Mouse (Mus musculus) hindbrain, embryonic 15.5 days (tissue): Measurements from ENCODE around the gene Ppp2r1b. TPM values are rescaled to one million over a fixed set of nuclear protein-coding genes. Genes with fewer than 3 reads are reported as not detected.

Experiments
- ATAC-seq: fragments of 200-750 bp; cut with Nextera tagmentation; 2 replicates; pipeline ENCODE4 v1.8.0; 2017; ENCODE audit warnings: low read depth, moderate number of reproducible peaks, moderate TSS enrichment; ENCODE audit not compliant: low FRiP score
- H3K27ac ChIP-seq: fragments of 300-500 bp; sonication (generic); replicated peaks from 2 replicates; pipeline ENCODE4 v1.5.1; 2015; ENCODE audit warnings: mild to moderate bottlenecking, inconsistent platforms
- H3K27me3 ChIP-seq: fragments of 300-500 bp; sonication (generic); 2 replicates; pipeline ENCODE4 v1.6.1; 2015; ENCODE audit warnings: control low read depth, inconsistent platforms
- H3K36me3 ChIP-seq: fragments of 300-500 bp; sonication (generic); 2 replicates; pipeline ENCODE4 v1.6.1; 2015; ENCODE audit warnings: control low read depth, inconsistent platforms
- H3K4me1 ChIP-seq: fragments of 300-500 bp; sonication (generic); replicated peaks from 2 replicates; pipeline ENCODE4 v1.6.1; 2015; ENCODE audit warnings: control low read depth, inconsistent platforms
- H3K4me2 ChIP-seq: fragments of 300-500 bp; sonication (generic); 2 replicates; pipeline ENCODE4 v1.6.1; 2015; ENCODE audit warnings: moderate library complexity, mild to moderate bottlenecking, inconsistent platforms
- H3K4me3 ChIP-seq: fragments of 300-500 bp; sonication (generic); 2 replicates; pipeline ENCODE4 v1.5.1; 2015; ENCODE audit warnings: mild to moderate bottlenecking, inconsistent platforms
- H3K9ac ChIP-seq: fragments of 300-500 bp; sonication (generic); 2 replicates; pipeline ENCODE4 v1.6.1; 2015; ENCODE audit warnings: inconsistent platforms
- H3K9me3 ChIP-seq: fragments of 300-500 bp; sonication (generic); 2 replicates; pipeline ENCODE4 v1.6.1; 2016; ENCODE audit warnings: control low read depth, inconsistent platforms
- WGBS: fragments of 180-500 bp; shearing (Covaris S2); methylation state at CpG from one replicate; pipeline ENCODE4 v1.1.7; 2015; 5-methylcytosine and 5-hydroxymethylcytosine counted together
- polyA plus RNA-seq: library from polyadenylated mRNA; unstranded; fragments of >200 nt; fragmentation: Nextera tagmentation; extraction: Ambion mirVana; gene quantifications from 2 replicates; pipeline ENCODE4 v1.2.1, GENCODE M21; 2015

Gene Ppp2r1b
- polyA plus RNA-seq, 1 experiment from 2014 or later = 43.8 TPM

- peaks cover 36% of the 10 kb centered on the region for H3K36me3 ChIP-seq
- H3K27me3 ChIP-seq = no peaks in the 10 kb centered on the region
- H3K27ac ChIP-seq = no peak overlapping the region
- H3K9ac ChIP-seq = no peak overlapping the region
- no peaks in the 10 kb centered on the region for H3K9me3 ChIP-seq
- WGBS = 71% methylated on average over 4 of the region's 4 CpGs
- no peak overlapping the region for H3K4me3 ChIP-seq
- H3K4me2 ChIP-seq = no peak overlapping the region
- no peaks in the 10 kb centered on the region; the same call in 1 of the 2 replicates for H3K4me1 ChIP-seq
- ATAC-seq = peak; percentile 73; the same call in 1 of the 2 replicates
Measured at GRCm38 (mm10) chr9:50893665-50894064, 48.6 kb downstream of the Ppp2r1b start.

- Histone ChIP-seq H3K27ac (no peak overlapping the region), H3K4me3 (no peak overlapping the region), H3K9ac (no peak overlapping the region), H3K36me3 (peaks cover 32% of the 10 kb centered on the region), H3K9me3 (no peaks in the 10 kb centered on the region), H3K4me1 (peaks cover 7% of the 10 kb centered on the region), H3K4me2 (no peak overlapping the region), H3K27me3 (no peaks in the 10 kb centered on the region)
- no peak for ATAC-seq
- WGBS = 62% methylated on average over 7 of the region's 7 CpGs
Measured at GRCm38 (mm10) chr9:50900026-50900920, 55.2 kb downstream of the Ppp2r1b start.

- Histone ChIP-seq H3K4me2 (no peak overlapping the region), H3K27ac (no peak overlapping the region), H3K4me1 (peaks cover 7% of the 10 kb centered on the region), H3K4me3 (no peak overlapping the region), H3K9me3 (no peaks in the 10 kb centered on the region), H3K9ac (no peak overlapping the region), H3K36me3 (no peaks in the 10 kb centered on the region), H3K27me3 (no peaks in the 10 kb centered on the region)
- WGBS = 77% methylated on average over 6 of the region's 6 CpGs
- ATAC-seq = no peak
Measured at GRCm38 (mm10) chr9:50904196-50904847, 59.2 kb downstream of the Ppp2r1b start.

- Histone ChIP-seq H3K27ac (no peak overlapping the region), H3K36me3 (no peaks in the 10 kb centered on the region), H3K4me2 (no peak overlapping the region), H3K4me3 (no peak overlapping the region), H3K9me3 (no peaks in the 10 kb centered on the region), H3K9ac (no peak overlapping the region), H3K4me1 (peaks cover 4% of the 10 kb centered on the region), H3K27me3 (no peaks in the 10 kb centered on the region)
- no peak for ATAC-seq
- WGBS = 90% methylated on average over 3 of the region's 3 CpGs
Measured at GRCm38 (mm10) chr9:50905321-50905720, 60.2 kb downstream of the Ppp2r1b start.

- Histone ChIP-seq H3K4me3 (no peak overlapping the region), H3K9me3 (no peaks in the 10 kb centered on the region), H3K4me1 (no peaks in the 10 kb centered on the region), H3K9ac (no peak overlapping the region), H3K27ac (no peak overlapping the region), H3K36me3 (0 out of 2 replicates have a peak, but pooled peaks cover 15% of the 10 kb centered on the region), H3K4me2 (no peak overlapping the region), H3K27me3 (no peaks in the 10 kb centered on the region)
- WGBS = 88% methylated on average over 7 of the region's 7 CpGs
- no peak for ATAC-seq
Measured at GRCm38 (mm10) chr9:50911861-50912515, 66.9 kb downstream of the Ppp2r1b start.

GRCm38 (mm10) chr9:50918131-50918530 is 73.0 kb downstream of the Ppp2r1b start:
- Histone ChIP-seq H3K27ac (no peak overlapping the region), H3K9ac (no peak overlapping the region), H3K9me3 (no peaks in the 10 kb centered on the region), H3K4me3 (no peak overlapping the region), H3K36me3 (no peaks in the 10 kb centered on the region), H3K4me2 (no peak overlapping the region), H3K27me3 (no peaks in the 10 kb centered on the region), H3K4me1 (no peaks in the 10 kb centered on the region)
- ATAC-seq = no peak
- WGBS = 87% methylated on average over 3 of the region's 3 CpGs

GRCm38 (mm10) chr9:50919554-50919953 is 74.5 kb downstream of the Ppp2r1b start:
- Histone ChIP-seq H3K36me3 (no peaks in the 10 kb centered on the region), H3K27me3 (no peaks in the 10 kb centered on the region), H3K4me3 (no peak overlapping the region), H3K9me3 (no peaks in the 10 kb centered on the region), H3K27ac (no peak overlapping the region), H3K4me2 (no peak overlapping the region), H3K9ac (no peak overlapping the region), H3K4me1 (no peaks in the 10 kb centered on the region)
- no peak for ATAC-seq
- WGBS = 97% methylated on average over 2 of the region's 2 CpGs

GRCm38 (mm10) chr9:50920933-50921895 is 76.1 kb downstream of the Ppp2r1b start:
- Histone ChIP-seq H3K4me2 (no peak overlapping the region), H3K4me1 (no peaks in the 10 kb centered on the region), H3K27me3 (no peaks in the 10 kb centered on the region), H3K9me3 (no peaks in the 10 kb centered on the region), H3K27ac (no peak overlapping the region), H3K4me3 (no peak overlapping the region), H3K36me3 (no peaks in the 10 kb centered on the region), H3K9ac (no peak overlapping the region)
- 90% methylated on average over 3 of the region's 3 CpGs for WGBS
- no peak for ATAC-seq

GRCm38 (mm10) chr9:50922363-50923153 is 77.5 kb downstream of the Ppp2r1b start:
- Histone ChIP-seq H3K4me1 (no peaks in the 10 kb centered on the region), H3K36me3 (no peaks in the 10 kb centered on the region), H3K27ac (no peak overlapping the region), H3K9ac (no peak overlapping the region), H3K9me3 (no peaks in the 10 kb centered on the region), H3K27me3 (no peaks in the 10 kb centered on the region), H3K4me2 (no peak overlapping the region), H3K4me3 (no peak overlapping the region)
- ATAC-seq = no peak
- WGBS = 76% methylated on average over 5 of the region's 5 CpGs

GRCm38 (mm10) chr9:50924454-50924853 is 79.4 kb downstream of the Ppp2r1b start:
- Histone ChIP-seq H3K27ac (no peak overlapping the region), H3K27me3 (no peaks in the 10 kb centered on the region), H3K4me1 (no peaks in the 10 kb centered on the region), H3K4me2 (no peak overlapping the region), H3K36me3 (0 out of 2 replicates have a peak, but pooled peaks cover 7% of the 10 kb centered on the region), H3K9ac (no peak overlapping the region), H3K4me3 (no peak overlapping the region), H3K9me3 (no peaks in the 10 kb centered on the region)
- ATAC-seq = no peak

GRCm38 (mm10) chr9:50925801-50926200 is 80.7 kb downstream of the Ppp2r1b start:
- H3K4me1 ChIP-seq = no peaks in the 10 kb centered on the region
- no peak overlapping the region for H3K4me2 ChIP-seq
- no peak overlapping the region for H3K9ac ChIP-seq
- no peak overlapping the region for H3K27ac ChIP-seq
- H3K4me3 ChIP-seq = no peak overlapping the region
- H3K27me3 ChIP-seq = no peaks in the 10 kb centered on the region
- 94% methylated on average over 4 of the region's 4 CpGs for WGBS
- no peak for ATAC-seq
- H3K9me3 ChIP-seq = no peaks in the 10 kb centered on the region
- H3K36me3 ChIP-seq = 0 out of 2 replicates have a peak, but pooled peaks cover 8% of the 10 kb centered on the region
